Mouse (Mus musculus): ENCODE results near the gene Gm3739. TPM values are rescaled to one million over a fixed set of nuclear protein-coding genes. Genes with fewer than 3 reads are reported as not detected.
A peak's percentile ranks its signal among the peaks of the same experiment; 100 is the strongest.
"Not testable (repeated sequence)": the region's sequence is repeated elsewhere in the genome, so short reads cannot be mapped to it uniquely, and the experiment has no call there.

The Gm3739 gene
- polyA plus RNA-seq (2012; rRNA removed), result 2.0 and 2.1 TPM in 2 replicates

GRCm38 (mm10) chr14:7314661-7315060, at the start of gene Gm3739:
TSS of gene Gm3739 (minus strand) at chr14:7315049.
- DNase-seq (ENCODE audit: extremely low spot score in 1 of 2, low spot score in 1 of 2), result peak in 1 of 2 experiments; percentile 0

GRCm38 (mm10) chr14:7332295-7332694, 17.4 kb upstream of the Gm3739 start, which contains the start of gene Gm5797:
TSS of gene Gm5797 (minus strand) at chr14:7332395.
- not testable (repeated sequence) for DNase-seq (ENCODE audit: extremely low spot score in 1 of 2, low spot score in 1 of 2)

- peak in 1 of 2 experiments; percentile 1 for DNase-seq (ENCODE audit: extremely low spot score in 1 of 2, low spot score in 1 of 2)
Measured at GRCm38 (mm10) chr14:7315093-7315492, 244 bp upstream of the Gm3739 start.

- not testable (repeated sequence) for DNase-seq (ENCODE audit: extremely low spot score in 1 of 2, low spot score in 1 of 2)
Measured at GRCm38 (mm10) chr14:7264614-7265013, 50.2 kb downstream of the Gm3739 start, which contains the start of gene Gm3727. TSS of gene Gm3727 (minus strand) at chr14:7264714.

Other genes starting within 250 kb of the Gm3739 start
- 2.6 and 3.2 TPM in 2 replicates for gene Gm3696, start 214.4 kb downstream of the Gm3739 start, polyA plus RNA-seq (2012; rRNA removed)
- gene Gm6676, start 189.6 kb downstream of the Gm3739 start, polyA plus RNA-seq (2012; rRNA removed), result 0.06 and 0.17 TPM in 2 replicates
- 2.5 and 2.6 TPM in 2 replicates for gene Gm3512, start 140.5 kb downstream of the Gm3739 start, polyA plus RNA-seq (2012; rRNA removed)
- 0.06 and 0.17 TPM in 2 replicates for gene Gm16434, start 120.5 kb downstream of the Gm3739 start, polyA plus RNA-seq (2012; rRNA removed)
- gene Gm3727, start 50.3 kb downstream of the Gm3739 start, polyA plus RNA-seq (2012; rRNA removed), result not detected in 2 replicates
- not detected in 2 replicates for gene Gm5797, start 17.3 kb upstream of the Gm3739 start, polyA plus RNA-seq (2012; rRNA removed)
- gene Gm8374, start 50.1 kb upstream of the Gm3739 start, polyA plus RNA-seq (2012; rRNA removed), result not detected in 2 replicates
- gene Gm3755, start 135.9 kb upstream of the Gm3739 start, polyA plus RNA-seq (2012; rRNA removed), result not detected in 2 replicates
- gene Gm3752, start 168.7 kb upstream of the Gm3739 start, polyA plus RNA-seq (2012; rRNA removed), result 0.67 and 0.88 TPM in 2 replicates